Mouse (Mus musculus): Measurements from ENCODE around the gene Rnf180. TPM values are rescaled to one million over a fixed set of nuclear protein-coding genes. Genes with fewer than 3 reads are reported as not detected.

Gene Rnf180
- polyA plus RNA-seq, 1 experiment, result 17.3 TPM

- Histone ChIP-seq H3K4me1 (ENCODE audit: control insufficient read depth, insufficient read depth, low read length) (no peaks in the 10 kb centered on the region), H3K27ac (ENCODE audit: insufficient read depth, low read length) (no peak overlapping the region), H3K4me3 (ENCODE audit: insufficient read depth, low read length) (no peak overlapping the region)
- TF ChIP-seq POLR2A (IDR thresholded peaks at IDR 0.05; ENCODE audit: extremely low read depth, insufficient read depth, low read length), result no peak
- no peak for TF ChIP-seq CTCF (IDR thresholded peaks at IDR 0.05; ENCODE audit: extremely low read depth, insufficient read depth, low read length)
Measured at GRCm38 (mm10) chr13:105222016-105222725, 72.4 kb downstream of the Rnf180 start.

GRCm38 (mm10) chr13:105210746-105211145 lies 83.9 kb downstream of the Rnf180 start:
- TF ChIP-seq POLR2A (IDR thresholded peaks at IDR 0.05; ENCODE audit: extremely low read depth, insufficient read depth, low read length), result no peak
- H3K27ac ChIP-seq (ENCODE audit: insufficient read depth, low read length), result no peak overlapping the region
- H3K4me1 ChIP-seq (ENCODE audit: control insufficient read depth, insufficient read depth, low read length), result no peaks in the 10 kb centered on the region
- H3K4me3 ChIP-seq (ENCODE audit: insufficient read depth, low read length), result no peak overlapping the region

- no peak overlapping the region for H3K4me3 ChIP-seq (ENCODE audit: insufficient read depth, low read length)
Measured at GRCm38 (mm10) chr13:105203851-105204250, 90.8 kb downstream of the Rnf180 start.

DNA sequence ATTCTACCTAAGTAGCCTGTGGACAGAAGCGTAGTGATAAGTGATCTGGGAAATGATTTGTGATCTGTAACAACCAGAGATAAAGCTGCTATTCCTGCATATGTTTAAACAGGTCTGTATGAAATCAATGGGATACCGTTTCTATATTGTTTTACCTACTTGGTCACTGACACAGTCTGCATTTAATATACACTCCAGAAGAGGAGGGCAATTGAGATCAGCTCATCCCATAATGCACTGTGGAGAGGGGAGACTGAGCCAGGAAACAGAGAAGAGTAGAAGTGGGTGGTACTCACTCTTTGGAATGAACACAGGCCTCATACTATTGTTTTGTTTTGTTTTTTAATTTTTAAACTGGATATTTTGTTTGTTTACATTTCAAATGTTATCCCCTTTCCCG lies 96.0 kb downstream of the Rnf180 start:
- Histone ChIP-seq H3K4me1 (ENCODE audit: control insufficient read depth, insufficient read depth, low read length) (no peaks in the 10 kb centered on the region; the same call in 1 of the 2 replicates), H3K4me3 (ENCODE audit: insufficient read depth, low read length) (no peak overlapping the region), H3K27ac (ENCODE audit: insufficient read depth, low read length) (no peak overlapping the region)
- TF ChIP-seq CTCF (IDR thresholded peaks at IDR 0.05; ENCODE audit: extremely low read depth, insufficient read depth, low read length), result no peak
- no peak for TF ChIP-seq POLR2A (IDR thresholded peaks at IDR 0.05; ENCODE audit: extremely low read depth, insufficient read depth, low read length)

More at GRCm38 (mm10) chr13:105203851-105204250, 90.8 kb downstream of the Rnf180 start:
- TF ChIP-seq CTCF (IDR thresholded peaks at IDR 0.05; ENCODE audit: extremely low read depth, insufficient read depth, low read length), result no peak
- TF ChIP-seq POLR2A (IDR thresholded peaks at IDR 0.05; ENCODE audit: extremely low read depth, insufficient read depth, low read length), result no peak
- no peak overlapping the region for H3K27ac ChIP-seq (ENCODE audit: insufficient read depth, low read length)
- H3K4me1 ChIP-seq (ENCODE audit: control insufficient read depth, insufficient read depth, low read length), result no peaks in the 10 kb centered on the region

- no peak for TF ChIP-seq CTCF (IDR thresholded peaks at IDR 0.05; ENCODE audit: extremely low read depth, insufficient read depth, low read length)
- no peak for TF ChIP-seq POLR2A (IDR thresholded peaks at IDR 0.05; ENCODE audit: extremely low read depth, insufficient read depth, low read length)
- Histone ChIP-seq H3K27ac (ENCODE audit: insufficient read depth, low read length) (no peak overlapping the region), H3K4me1 (ENCODE audit: control insufficient read depth, insufficient read depth, low read length) (peaks cover 2% of the 10 kb centered on the region; the same call in 1 of the 2 replicates), H3K4me3 (ENCODE audit: insufficient read depth, low read length) (no peak overlapping the region)
Measured at GRCm38 (mm10) chr13:105198028-105198427, 96.6 kb downstream of the Rnf180 start.

DNA sequence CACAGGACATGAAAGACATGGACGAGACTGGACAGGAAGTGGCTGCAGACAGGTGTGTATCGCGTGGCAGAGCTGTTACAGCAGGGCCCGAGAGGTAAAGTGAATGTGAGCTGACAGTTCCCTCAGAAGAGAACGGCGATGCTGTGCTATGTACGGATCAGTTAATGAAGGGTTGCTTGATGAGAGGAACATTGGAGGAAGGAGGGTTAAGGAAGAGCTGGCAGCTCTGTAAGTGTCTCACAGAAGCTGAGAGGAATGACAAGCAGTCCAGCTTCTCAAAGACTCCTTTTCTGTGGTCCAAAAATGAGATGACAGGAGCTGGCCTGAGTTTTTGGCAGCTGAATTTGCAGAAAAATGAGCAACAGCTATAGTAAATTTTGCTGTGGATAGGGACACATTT lies 101.0 kb downstream of the Rnf180 start:
- Histone ChIP-seq H3K27ac (ENCODE audit: insufficient read depth, low read length) (no peak overlapping the region), H3K4me3 (ENCODE audit: insufficient read depth, low read length) (no peak overlapping the region), H3K4me1 (ENCODE audit: control insufficient read depth, insufficient read depth, low read length) (peaks cover 3% of the 10 kb centered on the region; the same call in 1 of the 2 replicates)
- TF ChIP-seq POLR2A (IDR thresholded peaks at IDR 0.05; ENCODE audit: extremely low read depth, insufficient read depth, low read length), result no peak
- no peak for TF ChIP-seq CTCF (IDR thresholded peaks at IDR 0.05; ENCODE audit: extremely low read depth, insufficient read depth, low read length)

- no peak overlapping the region for H3K27ac ChIP-seq (ENCODE audit: insufficient read depth, low read length)
- no peak overlapping the region for H3K4me3 ChIP-seq (ENCODE audit: insufficient read depth, low read length)
- TF ChIP-seq CTCF (IDR thresholded peaks at IDR 0.05; ENCODE audit: extremely low read depth, insufficient read depth, low read length) (no peak), POLR2A (IDR thresholded peaks at IDR 0.05; ENCODE audit: extremely low read depth, insufficient read depth, low read length) (no peak)
- peaks cover 4% of the 10 kb centered on the region; the same call in 1 of the 2 replicates for H3K4me1 ChIP-seq (ENCODE audit: control insufficient read depth, insufficient read depth, low read length)
Measured at GRCm38 (mm10) chr13:105188730-105189129, 105.9 kb downstream of the Rnf180 start.

DNA sequence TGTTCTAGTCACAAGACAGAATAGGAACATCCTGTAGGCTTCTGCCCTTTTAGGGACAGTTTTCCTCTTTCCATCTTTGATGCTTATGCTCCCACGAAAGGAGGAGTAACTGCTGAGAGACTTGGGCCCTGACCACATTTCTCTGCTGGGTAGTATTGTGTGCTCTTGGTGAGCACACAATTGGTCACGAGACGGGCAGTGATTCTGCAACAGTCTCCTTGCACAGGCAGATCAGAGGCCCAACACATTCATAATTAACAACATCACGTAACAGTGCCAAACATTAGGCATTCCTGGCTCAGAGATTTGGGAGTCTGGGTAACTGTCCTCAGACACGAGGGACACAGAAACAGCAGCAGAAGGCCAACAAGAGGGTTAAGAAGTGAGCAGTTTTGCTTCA lies 113.8 kb downstream of the Rnf180 start:
- no peak for TF ChIP-seq CTCF (IDR thresholded peaks at IDR 0.05; ENCODE audit: extremely low read depth, insufficient read depth, low read length)
- no peak for TF ChIP-seq POLR2A (IDR thresholded peaks at IDR 0.05; ENCODE audit: extremely low read depth, insufficient read depth, low read length)
- H3K27ac ChIP-seq (ENCODE audit: insufficient read depth, low read length), result no peak overlapping the region

GRCm38 (mm10) chr13:105165441-105165840 lies 129.2 kb downstream of the Rnf180 start:
- Histone ChIP-seq H3K4me1 (ENCODE audit: control insufficient read depth, insufficient read depth, low read length) (no peaks in the 10 kb centered on the region), H3K4me3 (ENCODE audit: insufficient read depth, low read length) (no peak overlapping the region), H3K27ac (ENCODE audit: insufficient read depth, low read length) (no peak overlapping the region)
- TF ChIP-seq CTCF (IDR thresholded peaks at IDR 0.05; ENCODE audit: extremely low read depth, insufficient read depth, low read length) (no peak), POLR2A (IDR thresholded peaks at IDR 0.05; ENCODE audit: extremely low read depth, insufficient read depth, low read length) (no peak)

More for the DNA sequence above, 113.8 kb downstream of the Rnf180 start:
- Histone ChIP-seq H3K4me3 (ENCODE audit: insufficient read depth, low read length) (no peak overlapping the region), H3K4me1 (ENCODE audit: control insufficient read depth, insufficient read depth, low read length) (no peaks in the 10 kb centered on the region)

- Histone ChIP-seq H3K4me3 (ENCODE audit: insufficient read depth, low read length) (no peak overlapping the region), H3K27ac (ENCODE audit: insufficient read depth, low read length) (no peak overlapping the region), H3K4me1 (ENCODE audit: control insufficient read depth, insufficient read depth, low read length) (no peaks in the 10 kb centered on the region)
- TF ChIP-seq POLR2A (IDR thresholded peaks at IDR 0.05; ENCODE audit: extremely low read depth, insufficient read depth, low read length) (no peak), CTCF (IDR thresholded peaks at IDR 0.05; ENCODE audit: extremely low read depth, insufficient read depth, low read length) (peak; percentile 41; the same call in 1 of the 2 replicates)
Measured at GRCm38 (mm10) chr13:105153955-105154354, 140.7 kb downstream of the Rnf180 start.

Measured in cortical plate, adult 2 months (tissue).